Mouse (Mus musculus) MEL (cell line): ENCODE measurements around the gene Lrrc29.
A peak's percentile ranks its signal among the peaks of the same experiment; 100 is the strongest.

ENCODE experiments used
- CTCF ChIP-seq, 3 experiments: IDR thresholded peaks in 2 of 3; conservative IDR thresholded peaks in 1 of 3; 2 replicates each; pipeline ENCODE4 v1.5.1; 2011 to 2012; ENCODE audit warnings: low read length in 3 of 3, low read depth in 2 of 3, mild to moderate bottlenecking in 2 of 3, improper control_type of control experiment in 1 of 3, inconsistent platforms in 1 of 3, mixed read lengths in 1 of 3, moderate library complexity in 1 of 3; ENCODE audit not compliant: control insufficient read depth in 1 of 3, insufficient read depth in 1 of 3, poor library complexity in 1 of 3, severe bottlenecking in 1 of 3
- EP300 ChIP-seq, 2 experiments: IDR thresholded peaks; 2 replicates each; pipeline ENCODE4 v1.6.1; 2011; ENCODE audit warnings: improper control_type of control experiment in 2 of 2, low read length in 2 of 2, low read depth in 1 of 2, mild to moderate bottlenecking in 1 of 2
- ETS1 ChIP-seq: IDR thresholded peaks from 2 replicates; pipeline ENCODE4 v1.6.1; 2012; ENCODE audit warnings: low read depth, mild to moderate bottlenecking, inconsistent platforms, low read length, improper control_type of control experiment, moderate library complexity
- GATA1 ChIP-seq: IDR thresholded peaks from 2 replicates; pipeline ENCODE4 v1.6.1; 2011; ENCODE audit warnings: low read depth, low read length, improper control_type of control experiment
- JUND ChIP-seq: IDR thresholded peaks from 2 replicates; pipeline ENCODE4 v1.6.1; 2011; ENCODE audit warnings: low read depth, mild to moderate bottlenecking, improper control_type of control experiment, low read length
- MAX ChIP-seq: IDR thresholded peaks from 2 replicates; pipeline ENCODE4 v1.6.1; 2011; ENCODE audit warnings: low read length, improper control_type of control experiment
- MAZ ChIP-seq: IDR thresholded peaks from 2 replicates; pipeline ENCODE4 v1.6.1; 2012; ENCODE audit warnings: low read depth, mild to moderate bottlenecking, inconsistent platforms, low read length, improper control_type of control experiment
- NRF1 ChIP-seq: IDR thresholded peaks from 2 replicates; pipeline ENCODE4 v1.6.1; 2014; ENCODE audit warnings: low read depth, mild to moderate bottlenecking, inconsistent platforms, low read length, improper control_type of control experiment, moderate library complexity; ENCODE audit not compliant: poor library complexity, insufficient read depth, severe bottlenecking
- POLR2A ChIP-seq, 2 experiments: IDR thresholded peaks; 2 replicates each; pipeline ENCODE4 v1.6.1; 2011 to 2012; ENCODE audit warnings: low read length in 2 of 2, mild to moderate bottlenecking in 2 of 2, control low read depth in 1 of 2, improper control_type of control experiment in 1 of 2, low read depth in 1 of 2, moderate library complexity in 1 of 2; ENCODE audit not compliant: control insufficient read depth in 1 of 2, insufficient read depth in 1 of 2, poor library complexity in 1 of 2
- POLR2AphosphoS5 ChIP-seq: IDR thresholded peaks from 2 replicates; pipeline ENCODE4 v1.6.1; 2012; ENCODE audit warnings: low read depth, borderline replicate concordance, mild to moderate bottlenecking, inconsistent platforms, low read length, moderate library complexity, mixed read lengths
- RCOR1 ChIP-seq: IDR thresholded peaks from 2 replicates; pipeline ENCODE4 v1.6.1; 2012; ENCODE audit warnings: low read depth, mild to moderate bottlenecking, inconsistent platforms, low read length, improper control_type of control experiment
- SMC3 ChIP-seq: IDR thresholded peaks from 2 replicates; pipeline ENCODE4 v1.6.1; 2011; ENCODE audit warnings: low read depth, low read length, improper control_type of control experiment
- ZMIZ1 ChIP-seq: IDR thresholded peaks from 2 replicates; pipeline ENCODE4 v1.6.1; 2012; ENCODE audit warnings: low read depth, mild to moderate bottlenecking, inconsistent platforms, low read length, improper control_type of control experiment, moderate library complexity

DNA sequence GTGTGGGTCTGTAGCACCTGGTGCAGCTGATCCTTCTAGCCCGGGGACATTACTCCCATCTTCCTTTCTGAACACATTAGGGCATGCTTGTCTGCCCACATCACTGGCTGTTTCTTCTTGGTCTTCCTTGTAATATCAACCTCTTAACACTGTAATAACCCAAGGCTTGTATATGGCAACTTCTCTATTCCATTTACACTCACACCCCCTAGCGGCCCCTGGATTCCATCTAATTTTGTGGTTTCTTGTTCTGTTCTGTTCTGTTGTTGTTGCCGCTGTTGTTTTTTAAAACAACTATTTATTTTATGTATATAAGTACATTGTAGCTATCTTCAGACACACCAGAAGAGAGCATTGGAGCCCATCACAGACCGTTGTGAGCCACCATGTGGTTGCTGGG lies 39.2 kb downstream of the Lrrc29 start:
- TF ChIP-seq CTCF (IDR thresholded peaks at IDR 0.05 in 2 of 3, conservative IDR thresholded peaks at IDR 0.05 in 1 of 3; ENCODE audit: control insufficient read depth in 1 of 3, insufficient read depth in 1 of 3, low read depth in 2 of 3, low read length in 3 of 3, poor library complexity in 1 of 3, severe bottlenecking in 1 of 3) (peak in 2 of 3 experiments; percentile 10 to 63; a peak in 2 of 6 replicates), MAZ (no peak), POLR2A (IDR thresholded peaks at IDR 0.05; ENCODE audit: control insufficient read depth in 1 of 2, insufficient read depth in 1 of 2, low read depth in 1 of 2, low read length in 2 of 2, poor library complexity in 1 of 2) (no peak), RCOR1 (no peak), NRF1 (no peak), EP300 (IDR thresholded peaks at IDR 0.05; ENCODE audit: low read depth in 1 of 2, low read length in 2 of 2) (no peak), ZMIZ1 (no peak), JUND (no peak), POLR2AphosphoS5 (no peak), ETS1 (no peak), SMC3 (peak; percentile 42; the same call in 1 of the 2 replicates), GATA1 (no peak), MAX (no peak)
